Mouse (Mus musculus) heart, embryonic 10.5 days (tissue): ENCODE measurements at regions not wholly inside any gene's neighbourhood (a gene's known extent, or its start where the extent isn't known, plus 50 kb on each side); places are given as distances from the start of the nearest gene placed in this dataset.

ENCODE experiments used
- DNase-seq: peaks from one replicate; pipeline ENCODE4 v3.0.0-alpha.2; 2017; ENCODE audit warnings: low spot score
- H3K27ac ChIP-seq: fragments of 300-500 bp; sonication (generic); 2 replicates; pipeline ENCODE4 v1.5.1; 2016; ENCODE audit warnings: mild to moderate bottlenecking
- H3K27me3 ChIP-seq: fragments of 300-500 bp; sonication (generic); 2 replicates; pipeline ENCODE4 v1.6.1; 2016; ENCODE audit warnings: mild to moderate bottlenecking; ENCODE audit not compliant: poor library complexity, insufficient read depth, severe bottlenecking
- H3K36me3 ChIP-seq: fragments of 300-500 bp; sonication (generic); 2 replicates; pipeline ENCODE4 v1.6.1; 2016; ENCODE audit warnings: mild to moderate bottlenecking, moderate library complexity
- H3K4me1 ChIP-seq: fragments of 300-500 bp; sonication (generic); 2 replicates; pipeline ENCODE4 v1.6.1; 2016; ENCODE audit warnings: mild to moderate bottlenecking
- H3K4me3 ChIP-seq: fragments of 300-500 bp; sonication (generic); 2 replicates; pipeline ENCODE4 v1.5.1; 2016; ENCODE audit warnings: mild to moderate bottlenecking, moderate library complexity
- H3K9me3 ChIP-seq: fragments of 300-500 bp; sonication (generic); 2 replicates; pipeline ENCODE4 v1.6.1; 2016; ENCODE audit warnings: mild to moderate bottlenecking, moderate library complexity
- whole genome bisulfite sequencing: fragments of 180-500 bp; shearing (Covaris S2); methylation state at CpG from one replicate; pipeline ENCODE4 v1.1.7; 2016; 5-methylcytosine and 5-hydroxymethylcytosine counted together

- DNase-seq = no peak
- H3K27ac ChIP-seq = no peak overlapping the region
- H3K27me3 ChIP-seq = peaks cover 27% of the 10 kb centered on the region
- WGBS = 12% methylated on average over 4 of the region's 4 CpGs
- H3K4me1 ChIP-seq = no peaks in the 10 kb centered on the region
- no peaks in the 10 kb centered on the region for H3K9me3 ChIP-seq
- no peaks in the 10 kb centered on the region for H3K36me3 ChIP-seq
- H3K4me3 ChIP-seq = no peak overlapping the region
Observed at GRCm38 (mm10) chr19:6684921-6685320, 142.1 kb upstream of the Slc22a12 start.

- Histone ChIP-seq H3K27me3 (peaks cover 12% of the 10 kb centered on the region), H3K4me3 (no peak overlapping the region), H3K9me3 (no peaks in the 10 kb centered on the region), H3K4me1 (peaks cover 11% of the 10 kb centered on the region), H3K36me3 (no peaks in the 10 kb centered on the region), H3K27ac (no peak overlapping the region)
- no peak for DNase-seq
- WGBS = 30% methylated on average over 12 of the region's 14 CpGs
Observed at GRCm38 (mm10) chr19:6679392-6680307, 136.8 kb upstream of the Slc22a12 start.

GRCm38 (mm10) chr19:6677511-6677910 is 134.7 kb upstream of the Slc22a12 start:
- peaks cover 7% of the 10 kb centered on the region; the same call in 1 of the 2 replicates for H3K27me3 ChIP-seq
- H3K4me3 ChIP-seq = no peak overlapping the region
- no peaks in the 10 kb centered on the region for H3K36me3 ChIP-seq
- peaks cover 11% of the 10 kb centered on the region for H3K4me1 ChIP-seq
- no peak for DNase-seq
- 80% methylated on average over 12 of the region's 12 CpGs for WGBS
- 0 out of 2 replicates have a peak overlapping the region, but pooled peaks have one; percentile 42 for H3K27ac ChIP-seq
- H3K9me3 ChIP-seq = no peaks in the 10 kb centered on the region

GRCm38 (mm10) chr19:6675586-6675985 is 132.8 kb upstream of the Slc22a12 start:
- Histone ChIP-seq H3K27ac (no peak overlapping the region), H3K36me3 (no peaks in the 10 kb centered on the region), H3K27me3 (peaks cover 15% of the 10 kb centered on the region; the same call in 1 of the 2 replicates), H3K4me3 (no peak overlapping the region), H3K4me1 (peaks cover 11% of the 10 kb centered on the region), H3K9me3 (no peaks in the 10 kb centered on the region)
- WGBS = 50% methylated on average over 3 of the region's 3 CpGs
- DNase-seq = no peak

GRCm38 (mm10) chr19:6671696-6672095 is 128.9 kb upstream of the Slc22a12 start:
- no peak for DNase-seq
- H3K4me3 ChIP-seq = no peak overlapping the region
- no peak overlapping the region for H3K27ac ChIP-seq
- H3K4me1 ChIP-seq = peaks cover under 1% of the 10 kb centered on the region
- 82% methylated on average over 6 of the region's 6 CpGs for WGBS
- no peaks in the 10 kb centered on the region for H3K9me3 ChIP-seq
- H3K36me3 ChIP-seq = no peaks in the 10 kb centered on the region
- peaks cover 16% of the 10 kb centered on the region; the same call in 1 of the 2 replicates for H3K27me3 ChIP-seq

GRCm38 (mm10) chr19:6669881-6670280 is 127.0 kb upstream of the Slc22a12 start:
- Histone ChIP-seq H3K27me3 (peaks cover 14% of the 10 kb centered on the region; the same call in 1 of the 2 replicates), H3K36me3 (no peaks in the 10 kb centered on the region), H3K4me3 (no peak overlapping the region), H3K9me3 (no peaks in the 10 kb centered on the region), H3K27ac (no peak overlapping the region), H3K4me1 (no peaks in the 10 kb centered on the region)
- DNase-seq = no peak
- WGBS = 67% methylated on average over 8 of the region's 8 CpGs

GRCm38 (mm10) chr19:6668545-6668944 is 125.7 kb upstream of the Slc22a12 start:
- H3K9me3 ChIP-seq = no peaks in the 10 kb centered on the region
- 76% methylated on average over 2 of the region's 2 CpGs for WGBS

GRCm38 (mm10) chr19:6666187-6666722 is 123.4 kb upstream of the Slc22a12 start:
- H3K4me3 ChIP-seq = no peak overlapping the region
- no peaks in the 10 kb centered on the region for H3K9me3 ChIP-seq
- 76% methylated on average over 6 of the region's 6 CpGs for WGBS
- H3K27ac ChIP-seq = no peak overlapping the region
- no peak for DNase-seq
- no peaks in the 10 kb centered on the region for H3K36me3 ChIP-seq
- peaks cover 25% of the 10 kb centered on the region; the same call in 1 of the 2 replicates for H3K27me3 ChIP-seq
- peaks cover 12% of the 10 kb centered on the region for H3K4me1 ChIP-seq

More at GRCm38 (mm10) chr19:6668545-6668944, 125.7 kb upstream of the Slc22a12 start:
- Histone ChIP-seq H3K4me1 (peaks cover 1% of the 10 kb centered on the region), H3K27ac (no peak overlapping the region), H3K36me3 (no peaks in the 10 kb centered on the region), H3K27me3 (peaks cover 17% of the 10 kb centered on the region; the same call in 1 of the 2 replicates), H3K4me3 (no peak overlapping the region)
- no peak for DNase-seq

- WGBS = 69% methylated on average over 15 of the region's 15 CpGs
- Histone ChIP-seq H3K9me3 (no peaks in the 10 kb centered on the region), H3K4me1 (peaks cover 12% of the 10 kb centered on the region), H3K27ac (no peak overlapping the region), H3K36me3 (no peaks in the 10 kb centered on the region), H3K4me3 (no peak overlapping the region), H3K27me3 (peaks cover 25% of the 10 kb centered on the region; the same call in 1 of the 2 replicates)
- DNase-seq = no peak
Observed at GRCm38 (mm10) chr19:6665264-6666054, 122.6 kb upstream of the Slc22a12 start.

GRCm38 (mm10) chr19:6664311-6664952 is 121.6 kb upstream of the Slc22a12 start:
- WGBS = 81% methylated on average over 12 of the region's 12 CpGs
- Histone ChIP-seq H3K27me3 (peaks cover 32% of the 10 kb centered on the region; the same call in 1 of the 2 replicates), H3K9me3 (no peaks in the 10 kb centered on the region), H3K36me3 (no peaks in the 10 kb centered on the region), H3K27ac (no peak overlapping the region), H3K4me3 (no peak overlapping the region), H3K4me1 (peaks cover 12% of the 10 kb centered on the region)
- no peak for DNase-seq

GRCm38 (mm10) chr19:6663391-6663790 is 120.6 kb upstream of the Slc22a12 start:
- no peaks in the 10 kb centered on the region for H3K36me3 ChIP-seq

GRCm38 (mm10) chr19:6662346-6662939 is 119.6 kb upstream of the Slc22a12 start:
- WGBS = 28% methylated on average over 4 of the region's 4 CpGs
- Histone ChIP-seq H3K27me3 (peaks cover 32% of the 10 kb centered on the region; the same call in 1 of the 2 replicates), H3K4me1 (peaks cover 12% of the 10 kb centered on the region), H3K36me3 (no peaks in the 10 kb centered on the region), H3K9me3 (no peaks in the 10 kb centered on the region), H3K4me3 (no peak overlapping the region), H3K27ac (no peak overlapping the region)
- no peak for DNase-seq

More at GRCm38 (mm10) chr19:6663391-6663790, 120.6 kb upstream of the Slc22a12 start:
- H3K27me3 ChIP-seq = peaks cover 32% of the 10 kb centered on the region; the same call in 1 of the 2 replicates
- peaks cover 12% of the 10 kb centered on the region for H3K4me1 ChIP-seq
- WGBS = 4% methylated on average over 10 of the region's 10 CpGs
- H3K4me3 ChIP-seq = no peak overlapping the region
- no peaks in the 10 kb centered on the region for H3K9me3 ChIP-seq
- no peak overlapping the region for H3K27ac ChIP-seq
- peak; percentile 88 for DNase-seq
